Mouse (Mus musculus): Measurements from ENCODE around the gene Ten1. TPM values are rescaled to one million over a fixed set of nuclear protein-coding genes. Genes with fewer than 3 reads are reported as not detected.

The Ten1 gene
- polyA plus RNA-seq, 1 experiment from 2014 or later: 83.0 TPM

DNA sequence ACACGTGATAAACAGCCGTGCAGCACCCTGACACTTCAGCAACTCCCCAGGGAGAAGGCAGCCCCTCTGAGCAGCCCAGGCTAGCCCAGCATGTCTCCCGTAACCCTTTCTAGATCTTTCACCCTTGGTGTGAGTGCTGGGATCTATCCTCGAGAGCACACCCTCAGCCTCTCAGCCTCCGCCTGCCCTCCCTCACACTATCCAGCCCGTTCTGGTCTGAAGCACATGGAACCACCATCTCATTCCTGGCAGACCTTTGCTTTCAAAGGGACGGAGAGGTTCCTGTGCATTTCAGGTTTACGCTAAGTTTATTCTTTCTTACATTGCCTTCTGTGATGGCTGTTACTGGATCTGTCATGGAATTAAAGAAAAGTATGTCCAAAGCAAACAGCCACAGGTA, 45.9 kb downstream of the Ten1 start:
- Histone ChIP-seq H3K9me3 (no peaks in the 10 kb centered on the region), H3K27me3 (no peaks in the 10 kb centered on the region), H3K4me3 (no peak overlapping the region), H3K4me1 (replicated peaks) (peaks cover 13% of the 10 kb centered on the region), H3K9ac (no peak overlapping the region), H3K27ac (replicated peaks) (no peak overlapping the region), H3K4me2 (no peak overlapping the region), H3K36me3 (peaks cover 70% of the 10 kb centered on the region)
- no peak for ATAC-seq (ENCODE audit: low read depth)
- WGBS: 87% methylated on average over 8 of the region's 8 CpGs

DNA sequence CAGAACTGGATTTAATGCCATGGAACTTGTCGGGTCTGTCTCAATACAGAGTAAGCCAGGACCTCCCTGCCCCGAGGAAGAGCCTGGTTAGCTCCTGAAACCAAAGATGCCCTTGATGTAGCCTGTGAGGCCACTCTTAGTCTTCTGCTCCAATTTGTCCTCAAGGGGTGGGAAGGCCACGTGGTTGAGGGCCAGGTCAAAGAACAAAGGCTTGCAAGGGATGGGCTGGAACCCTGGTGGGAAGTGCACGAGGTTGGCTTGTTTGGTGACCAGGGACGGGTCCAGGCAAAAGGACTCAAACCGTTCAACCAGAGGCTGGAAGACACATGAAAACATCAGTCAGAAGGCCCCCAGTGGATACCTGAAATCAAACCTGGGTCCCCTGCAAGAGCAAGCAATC, 47.0 kb downstream of the Ten1 start:
- Histone ChIP-seq H3K4me2 (no peak overlapping the region), H3K9me3 (no peaks in the 10 kb centered on the region), H3K27me3 (no peaks in the 10 kb centered on the region), H3K27ac (replicated peaks) (no peak overlapping the region), H3K4me1 (replicated peaks) (peaks cover 9% of the 10 kb centered on the region), H3K36me3 (peaks cover 80% of the 10 kb centered on the region), H3K4me3 (no peak overlapping the region), H3K9ac (no peak overlapping the region)
- 70% methylated on average over 6 of the region's 6 CpGs for WGBS
- no peak for ATAC-seq (ENCODE audit: low read depth)

DNA sequence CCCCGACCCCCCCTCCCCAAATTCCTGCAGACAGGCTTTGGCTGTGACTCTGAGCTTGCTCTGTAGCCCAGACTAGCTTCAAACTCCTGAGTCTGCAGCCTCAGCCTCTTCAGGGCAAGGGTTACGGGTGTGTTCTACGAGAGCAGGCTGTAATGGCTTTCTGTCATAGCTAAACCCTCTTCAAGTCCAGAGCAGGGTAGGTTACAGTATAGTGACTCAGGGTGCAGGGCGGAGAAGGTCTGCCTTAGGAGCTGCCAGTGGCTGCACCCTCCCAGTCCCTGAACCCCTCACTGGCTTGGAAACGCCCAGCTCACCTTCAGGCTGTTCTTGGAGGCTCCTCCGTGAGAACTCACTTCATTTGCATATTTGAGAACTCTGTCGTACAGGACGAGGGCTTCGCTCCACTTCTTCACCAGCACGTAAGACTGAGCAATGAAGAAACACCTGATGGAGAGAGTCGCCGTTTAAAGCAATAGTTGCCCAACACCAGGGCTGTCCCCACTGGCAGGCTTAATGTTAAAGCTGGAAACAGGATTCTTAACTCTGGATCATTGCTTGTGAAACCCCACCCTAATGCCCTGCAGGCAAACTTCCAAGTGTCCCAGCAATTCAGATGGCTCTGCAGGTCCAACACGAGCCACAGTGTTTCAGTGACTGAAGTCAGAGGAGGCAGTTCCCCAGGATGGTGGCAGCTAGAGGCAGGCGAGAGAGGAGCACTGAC, 49.0 kb downstream of the Ten1 start:
- no peak for ATAC-seq (ENCODE audit: low read depth)
- no peaks in the 10 kb centered on the region for H3K9me3 ChIP-seq
- no peaks in the 10 kb centered on the region for H3K27me3 ChIP-seq
- H3K4me1 ChIP-seq (replicated peaks): no peaks in the 10 kb centered on the region
- no peak overlapping the region for H3K4me2 ChIP-seq
- peaks cover 100% of the 10 kb centered on the region for H3K36me3 ChIP-seq
- 86% methylated on average over 14 of the region's 14 CpGs for WGBS
- H3K4me3 ChIP-seq: no peak overlapping the region
- H3K9ac ChIP-seq: no peak overlapping the region
- H3K27ac ChIP-seq (replicated peaks): no peak overlapping the region

DNA sequence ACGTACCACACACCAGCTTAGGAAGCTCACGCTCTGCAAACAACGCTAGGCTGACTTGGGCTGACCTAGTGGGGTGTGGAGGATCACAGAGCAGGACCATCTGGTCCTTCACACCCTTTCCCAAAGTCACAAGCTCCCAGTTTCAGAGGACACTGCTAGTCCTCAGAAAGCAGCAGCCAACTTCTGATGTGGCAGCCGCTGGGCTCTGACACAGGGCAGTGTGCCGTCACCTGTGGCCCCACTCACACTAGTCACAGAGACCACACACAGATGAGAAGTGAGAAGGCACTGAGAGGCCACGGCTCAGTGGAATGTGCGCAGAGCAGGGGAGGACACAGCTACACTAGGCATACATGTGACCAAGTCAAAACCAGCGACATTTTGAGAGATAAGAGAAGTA, 52.2 kb downstream of the Ten1 start:
- Histone ChIP-seq H3K4me3 (no peak overlapping the region), H3K4me2 (no peak overlapping the region), H3K9ac (no peak overlapping the region), H3K36me3 (peaks cover 99% of the 10 kb centered on the region), H3K4me1 (replicated peaks) (no peaks in the 10 kb centered on the region), H3K9me3 (no peaks in the 10 kb centered on the region), H3K27ac (replicated peaks) (no peak overlapping the region), H3K27me3 (no peaks in the 10 kb centered on the region)
- no peak for ATAC-seq (ENCODE audit: low read depth)
- 94% methylated on average over 8 of the region's 8 CpGs for WGBS

DNA sequence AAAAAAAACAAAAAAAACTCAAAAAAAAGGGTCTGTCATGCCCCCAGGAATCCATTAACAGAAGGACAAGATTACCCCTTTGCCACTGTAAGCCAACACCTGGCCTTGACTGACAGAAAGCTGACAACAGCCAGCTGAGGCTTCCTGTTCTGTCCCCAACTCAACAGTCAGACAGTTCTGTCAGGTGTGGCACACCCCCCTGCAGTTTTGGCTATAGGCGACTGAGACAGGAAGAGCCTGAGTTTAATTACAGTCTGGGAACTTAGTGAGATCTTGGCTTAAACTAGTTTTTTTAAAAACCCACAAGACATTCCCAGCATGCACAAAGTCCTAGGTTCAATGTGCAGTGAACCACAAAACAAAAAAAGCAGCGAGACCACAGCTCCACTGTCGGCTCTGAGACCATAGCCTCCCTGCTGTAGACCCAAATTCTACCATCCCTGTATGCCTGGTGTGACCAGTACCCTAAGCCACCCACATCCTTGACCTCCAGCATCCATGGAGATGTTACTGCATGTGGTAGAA, 54.5 kb downstream of the Ten1 start:
- WGBS: 93% methylated on average over 3 of the region's 3 CpGs
- no peak for ATAC-seq (ENCODE audit: low read depth)
- no peak overlapping the region for H3K9ac ChIP-seq

DNA sequence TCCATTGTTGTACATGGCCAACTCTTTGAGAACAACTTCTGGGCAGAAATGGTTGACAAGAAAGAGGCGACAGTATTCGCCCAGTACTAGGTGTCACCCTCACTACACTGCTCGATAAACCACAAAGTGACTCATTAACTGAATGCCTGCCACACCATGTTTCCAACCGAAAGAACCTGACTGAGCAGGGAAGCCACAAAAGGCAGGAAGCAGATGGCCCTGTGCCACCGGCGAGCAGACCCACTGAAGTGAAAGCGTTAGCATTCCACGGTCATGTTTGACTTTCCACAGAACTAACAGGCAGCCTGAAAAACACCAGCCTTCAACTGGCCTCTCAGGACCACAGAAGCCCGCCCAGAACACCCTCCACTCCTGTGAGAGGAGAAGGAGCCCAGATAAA, 56.0 kb downstream of the Ten1 start:
- H3K27me3 ChIP-seq: no peaks in the 10 kb centered on the region
- H3K4me3 ChIP-seq: no peak overlapping the region
- no peak overlapping the region for H3K27ac ChIP-seq (replicated peaks)
- no peak overlapping the region for H3K4me2 ChIP-seq
- H3K4me1 ChIP-seq (replicated peaks): no peaks in the 10 kb centered on the region
- no peak for ATAC-seq (ENCODE audit: low read depth)
- no peak overlapping the region for H3K9ac ChIP-seq
- no peaks in the 10 kb centered on the region for H3K9me3 ChIP-seq
- H3K36me3 ChIP-seq: peaks cover 98% of the 10 kb centered on the region
- WGBS: 84% methylated on average over 9 of the region's 9 CpGs

More for the DNA sequence above, 54.5 kb downstream of the Ten1 start:
- Histone ChIP-seq H3K4me2 (no peak overlapping the region), H3K4me1 (replicated peaks) (no peaks in the 10 kb centered on the region), H3K36me3 (peaks cover 98% of the 10 kb centered on the region), H3K27ac (replicated peaks) (no peak overlapping the region), H3K9me3 (no peaks in the 10 kb centered on the region), H3K27me3 (no peaks in the 10 kb centered on the region), H3K4me3 (no peak overlapping the region)

DNA sequence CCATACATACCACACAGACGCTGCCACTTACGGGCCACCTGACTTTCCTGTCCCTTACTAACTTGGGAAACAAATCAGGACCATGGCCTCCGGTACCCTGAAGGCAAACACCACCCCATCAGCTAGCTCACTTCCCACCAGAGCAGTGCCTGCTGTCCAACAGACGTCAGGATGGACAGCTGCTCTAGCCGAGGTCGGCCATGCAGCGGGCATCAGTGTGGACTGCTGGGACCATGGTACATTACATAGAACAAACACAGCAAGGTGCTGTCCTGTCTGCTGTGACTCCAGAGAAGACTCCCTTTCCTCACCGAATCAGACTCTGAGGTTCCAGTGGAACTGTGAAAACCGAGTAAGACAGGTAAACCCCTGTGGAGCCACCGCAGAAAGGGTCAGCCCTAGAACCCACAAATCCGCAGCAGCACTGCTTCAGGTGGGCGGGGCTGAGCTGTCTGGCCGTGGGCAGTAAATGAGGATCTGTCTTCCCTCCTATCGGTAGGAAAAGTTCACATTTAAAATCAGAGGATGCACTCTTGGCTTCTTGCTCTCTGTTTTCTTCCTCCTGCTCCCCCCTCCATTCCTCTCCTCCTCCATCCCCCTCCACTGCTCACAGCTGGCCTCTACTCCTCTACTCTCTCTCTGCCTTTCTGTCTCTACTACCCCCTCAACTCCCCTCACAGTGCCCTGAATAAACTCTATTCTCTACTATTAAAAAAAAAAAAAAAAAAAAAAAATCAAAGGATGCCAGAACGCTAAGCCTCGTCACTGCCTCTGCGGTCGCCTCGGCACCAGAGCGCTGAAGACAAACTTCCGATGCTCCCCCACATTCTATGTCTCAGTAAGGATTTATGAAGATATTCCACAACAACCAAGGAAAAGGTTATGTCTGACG, 56.7 kb downstream of the Ten1 start:
- Histone ChIP-seq H3K36me3 (peaks cover 98% of the 10 kb centered on the region), H3K9me3 (no peaks in the 10 kb centered on the region), H3K27me3 (no peaks in the 10 kb centered on the region), H3K9ac (no peak overlapping the region), H3K4me2 (no peak overlapping the region), H3K4me1 (replicated peaks) (no peaks in the 10 kb centered on the region), H3K4me3 (no peak overlapping the region), H3K27ac (replicated peaks) (no peak overlapping the region)
- no peak for ATAC-seq (ENCODE audit: low read depth)
- WGBS: 85% methylated on average over 22 of the region's 22 CpGs

DNA sequence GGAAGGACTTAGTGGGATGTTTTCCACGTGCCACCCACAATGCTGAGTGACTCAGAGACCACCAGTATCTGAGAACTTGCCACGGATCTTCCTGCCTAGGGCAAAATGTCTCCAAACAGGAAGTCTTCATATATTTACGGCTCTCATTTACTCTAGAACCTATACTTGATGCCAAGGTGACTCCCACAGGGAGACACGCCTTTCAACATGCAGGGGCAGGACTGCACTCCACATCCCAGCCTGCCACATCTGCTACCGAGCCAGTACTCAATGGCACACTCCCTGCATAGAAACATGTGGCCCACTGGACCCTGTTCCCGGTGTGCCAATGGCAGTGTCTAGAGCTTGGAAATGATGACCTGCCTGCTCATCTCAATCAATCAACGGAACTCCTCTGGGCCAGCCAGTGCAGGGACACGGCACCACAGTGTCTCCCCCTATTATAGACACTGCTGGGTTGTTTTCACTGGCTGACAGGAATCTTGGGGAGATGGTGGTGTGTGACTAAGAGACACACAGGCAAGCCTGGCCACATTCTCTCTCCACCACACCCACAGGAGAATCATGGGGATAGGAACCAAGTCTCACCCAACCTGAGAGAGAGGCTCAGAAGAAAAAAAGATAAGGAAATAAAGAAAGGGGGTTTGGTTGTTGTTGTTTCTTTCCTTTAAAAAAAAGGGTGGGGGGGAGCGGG, 57.5 kb downstream of the Ten1 start:
- Histone ChIP-seq H3K4me1 (replicated peaks) (no peaks in the 10 kb centered on the region), H3K4me3 (no peak overlapping the region), H3K36me3 (peaks cover 97% of the 10 kb centered on the region), H3K27ac (replicated peaks) (no peak overlapping the region), H3K9me3 (no peaks in the 10 kb centered on the region), H3K4me2 (no peak overlapping the region), H3K9ac (no peak overlapping the region), H3K27me3 (no peaks in the 10 kb centered on the region)
- 89% methylated on average over 9 of the region's 9 CpGs for WGBS
- no peak for ATAC-seq (ENCODE audit: low read depth)

DNA sequence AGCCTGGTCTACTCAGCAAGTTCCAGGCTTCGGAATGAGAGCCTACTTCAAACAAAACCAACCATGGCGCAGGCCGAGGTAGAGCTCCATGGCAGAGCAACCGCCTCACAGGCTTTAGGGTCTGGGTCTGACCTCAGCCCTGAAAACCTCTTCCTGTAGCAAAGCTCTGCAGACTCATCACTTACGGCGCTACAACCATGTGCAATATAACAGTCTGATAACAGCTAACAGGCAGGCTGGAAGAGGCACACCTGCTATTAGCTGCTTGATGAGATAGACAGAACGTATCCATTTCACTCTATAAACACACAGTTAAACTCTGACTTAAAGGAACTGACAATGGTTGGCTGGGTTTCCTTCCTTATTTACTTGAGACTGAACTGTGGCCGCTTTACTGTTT, 60.8 kb downstream of the Ten1 start:
- no peaks in the 10 kb centered on the region for H3K4me1 ChIP-seq (replicated peaks)
- ATAC-seq (ENCODE audit: low read depth): no peak
- H3K9ac ChIP-seq: no peak overlapping the region
- no peak overlapping the region for H3K4me3 ChIP-seq
- H3K36me3 ChIP-seq: peaks cover 97% of the 10 kb centered on the region
- H3K27ac ChIP-seq (replicated peaks): no peak overlapping the region
- no peaks in the 10 kb centered on the region for H3K9me3 ChIP-seq
- WGBS: 94% methylated on average over 8 of the region's 8 CpGs
- H3K27me3 ChIP-seq: no peaks in the 10 kb centered on the region
- H3K4me2 ChIP-seq: no peak overlapping the region

DNA sequence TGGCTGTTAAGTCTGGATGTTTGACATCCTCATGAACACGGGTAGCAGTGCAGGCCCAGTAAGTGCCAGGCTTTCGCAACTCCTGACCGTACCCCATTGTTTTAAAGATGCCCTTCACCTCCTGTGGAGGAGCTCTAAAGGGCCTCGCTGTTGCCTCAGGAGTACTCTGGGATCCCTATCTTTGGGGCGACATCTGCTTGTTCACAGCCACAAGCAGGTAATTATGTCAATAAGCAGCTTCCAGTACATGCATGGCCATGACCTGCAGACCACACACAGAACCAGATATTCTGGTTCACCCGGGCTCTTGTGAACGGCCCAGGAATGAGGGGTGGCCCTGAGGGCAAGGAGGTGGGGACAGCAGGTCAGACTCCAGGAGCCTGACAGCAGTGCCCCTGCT, 61.6 kb downstream of the Ten1 start:
- Histone ChIP-seq H3K27me3 (no peaks in the 10 kb centered on the region), H3K4me2 (no peak overlapping the region), H3K9me3 (no peaks in the 10 kb centered on the region), H3K4me3 (no peak overlapping the region), H3K9ac (no peak overlapping the region), H3K36me3 (peaks cover 96% of the 10 kb centered on the region), H3K4me1 (replicated peaks) (no peaks in the 10 kb centered on the region), H3K27ac (replicated peaks) (no peak overlapping the region)
- no peak for ATAC-seq (ENCODE audit: low read depth)
- WGBS: 87% methylated on average over 7 of the region's 7 CpGs
